Mouse (Mus musculus): ENCODE data around the gene Ntm. TPM values are rescaled to one million over a fixed set of nuclear protein-coding genes. Genes with fewer than 3 reads are reported as not detected.

Ntm gene
- total RNA-seq, 2 experiments from 2014 or later, result 379 to 391 TPM

GRCm38 (mm10) chr9:29727540-29728432, 235.2 kb downstream of the Ntm start:
- intact Hi-C loops (cut with DNase I), result no loop called here
- no peak for DNase-seq (ENCODE audit: extremely low spot score in 1 of 2, low spot score in 2 of 2)

- intact Hi-C loops (cut with DNase I), result no loop called here
- DNase-seq (ENCODE audit: extremely low spot score in 1 of 2, low spot score in 2 of 2), result no peak
Observed at GRCm38 (mm10) chr9:29721461-29721860, 241.5 kb downstream of the Ntm start.

DNA sequence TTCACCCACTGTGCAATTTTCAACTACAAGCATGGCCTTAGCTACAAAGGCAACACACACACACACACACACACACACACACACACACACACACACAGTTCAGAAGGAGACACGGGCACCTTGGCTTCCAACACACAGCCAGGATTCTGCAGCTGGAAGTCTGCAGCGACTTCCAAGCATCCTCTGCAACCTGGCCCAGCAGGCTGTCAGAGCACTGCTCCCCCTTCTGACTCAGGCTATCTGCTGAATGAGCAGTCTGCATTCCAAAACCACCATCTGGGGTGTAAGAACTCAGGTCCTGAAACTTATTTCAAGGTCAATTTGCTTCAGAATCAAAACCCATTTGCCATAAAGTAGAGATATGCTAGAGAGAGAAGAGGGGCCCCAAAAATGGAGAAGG, 246.1 kb downstream of the Ntm start:
- intact Hi-C loops (cut with DNase I), result no loop called here
- no peak for DNase-seq (ENCODE audit: extremely low spot score in 1 of 2, low spot score in 2 of 2)

- no peak for DNase-seq (ENCODE audit: extremely low spot score in 1 of 2, low spot score in 2 of 2)
- intact Hi-C loops (cut with DNase I), result no loop called here
Observed at GRCm38 (mm10) chr9:29698276-29698675, 264.7 kb downstream of the Ntm start.

DNA sequence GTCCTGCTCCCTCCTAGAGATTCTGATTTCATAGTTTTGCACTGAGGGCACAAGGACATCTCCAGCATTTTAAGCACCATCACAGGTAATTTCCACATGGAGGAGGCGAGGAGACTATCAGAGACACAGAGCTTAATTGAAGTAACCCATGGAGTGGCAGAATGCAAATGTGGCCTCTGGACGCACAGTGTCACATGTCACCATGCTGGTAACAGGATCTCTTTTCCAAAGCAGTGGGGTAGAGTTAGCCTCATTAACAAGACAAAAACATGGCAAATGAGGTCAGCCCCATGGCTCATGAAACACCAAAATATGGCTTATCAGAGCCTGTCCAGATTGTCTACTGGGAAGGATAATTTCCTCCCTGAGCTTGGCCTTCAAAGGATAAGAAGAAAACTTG, 268.8 kb downstream of the Ntm start:
- DNase-seq (ENCODE audit: extremely low spot score in 1 of 2, low spot score in 2 of 2), result no peak
- intact Hi-C loops (cut with DNase I), result no loop called here

DNA sequence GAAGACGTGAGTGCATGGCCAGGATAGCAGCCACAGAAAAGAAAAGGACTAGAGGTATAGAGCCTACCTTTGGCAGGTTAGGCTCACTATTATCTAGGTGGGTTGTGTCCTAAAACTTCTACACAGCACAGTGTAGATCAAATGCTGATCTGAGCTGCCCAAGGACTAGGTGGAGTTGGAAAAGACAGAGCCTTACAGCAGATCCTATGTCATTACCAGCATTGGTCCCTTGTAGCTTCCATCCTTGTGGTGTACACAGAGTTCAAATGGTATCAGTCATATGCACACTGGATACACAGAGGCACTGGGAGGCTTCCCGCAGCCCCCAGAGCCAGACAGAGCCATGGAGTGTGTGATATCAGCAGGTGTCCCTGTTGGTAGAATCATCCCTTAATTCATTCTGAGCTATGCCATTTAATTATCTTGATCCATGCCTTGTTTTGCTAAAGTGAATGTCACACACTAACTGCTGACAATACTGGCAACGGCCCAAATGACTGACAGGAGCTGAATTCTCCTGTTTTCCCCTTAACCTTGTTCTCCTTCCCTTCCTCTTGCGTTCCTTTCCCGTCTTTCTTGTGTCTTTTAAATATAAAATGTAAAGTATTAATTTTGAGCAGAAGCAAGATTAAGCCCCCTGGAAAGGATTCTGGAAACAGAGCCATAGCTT, 271.6 kb downstream of the Ntm start:
- DNase-seq (ENCODE audit: extremely low spot score in 1 of 2, low spot score in 2 of 2), result no peak
- intact Hi-C loops (cut with DNase I), result no loop called here

DNA sequence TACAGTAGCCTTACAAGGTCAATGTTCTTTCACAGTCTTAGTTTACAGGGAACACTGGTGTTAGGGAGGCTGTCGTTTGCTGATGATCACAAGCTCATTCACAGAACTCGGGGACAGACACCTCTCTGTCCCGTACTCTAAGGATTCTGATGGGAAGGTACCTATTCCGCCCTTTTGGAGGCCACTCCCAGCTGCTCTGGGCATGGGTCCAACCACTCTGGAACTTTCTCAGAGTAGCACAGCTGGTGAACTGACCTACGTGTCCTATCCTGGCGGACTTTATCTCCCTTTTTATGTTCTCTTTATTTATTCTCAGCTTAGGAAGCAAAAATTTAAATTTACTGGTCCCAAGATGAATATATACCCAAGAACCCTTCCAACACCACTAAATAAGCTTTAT, 280.7 kb downstream of the Ntm start:
- DNase-seq (ENCODE audit: extremely low spot score in 1 of 2, low spot score in 2 of 2), result peak in 1 of 2 experiments; percentile 30
- intact Hi-C loops (cut with DNase I), result no loop called here

GRCm38 (mm10) chr9:29680677-29681076, 282.3 kb downstream of the Ntm start:
- intact Hi-C loops (cut with DNase I), result no loop called here
- DNase-seq (ENCODE audit: extremely low spot score in 1 of 2, low spot score in 2 of 2), result no peak

DNA sequence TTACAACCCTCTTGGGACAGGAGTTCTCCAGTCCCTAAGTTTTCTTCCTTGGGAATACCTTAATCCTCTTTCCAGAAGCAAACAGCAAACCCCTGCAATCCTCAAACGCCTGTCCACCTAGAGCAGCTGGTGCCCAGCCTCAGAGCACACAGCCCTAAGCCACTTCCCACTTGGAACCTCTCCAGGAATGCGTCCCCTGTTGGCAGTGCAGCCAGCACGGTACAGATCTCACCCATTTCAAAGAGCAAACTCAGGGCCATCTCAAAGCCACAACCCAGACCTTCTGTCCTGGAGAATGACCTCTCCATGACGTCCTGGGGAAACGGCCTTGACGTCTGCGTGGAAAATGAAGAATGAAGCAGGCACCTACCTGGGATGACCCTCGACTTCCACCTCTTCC, 289.0 kb downstream of the Ntm start:
- no peak for DNase-seq (ENCODE audit: extremely low spot score in 1 of 2, low spot score in 2 of 2)
- intact Hi-C loops (cut with DNase I), result loop anchor here (10.0 kb wide), 1 partner anchor 121 kb away; no protein-coding TSS in a partner anchor

DNA sequence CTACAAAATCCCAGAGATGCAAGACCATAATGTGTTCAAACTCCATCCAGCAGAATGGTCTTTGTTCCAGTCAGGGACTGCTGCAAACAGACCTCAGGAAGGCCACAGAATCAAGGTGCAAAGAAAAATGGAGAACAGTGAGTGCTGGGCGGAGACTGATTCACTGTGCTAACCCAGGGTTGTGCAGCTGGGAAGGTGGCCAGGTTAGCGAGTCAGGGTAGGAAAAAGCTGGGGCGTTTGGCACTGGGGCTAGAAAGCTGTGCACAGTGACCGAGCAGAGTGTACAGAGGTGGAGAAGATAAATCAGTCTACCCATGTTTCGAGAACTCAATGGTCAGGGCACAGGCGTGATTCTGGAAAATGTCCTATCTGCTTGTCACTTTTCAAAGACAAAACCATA, 291.1 kb downstream of the Ntm start:
- intact Hi-C loops (cut with DNase I), result loop anchor here (10.0 kb wide), 1 partner anchor 123 kb away; no protein-coding TSS in a partner anchor
- no peak for DNase-seq (ENCODE audit: extremely low spot score in 1 of 2, low spot score in 2 of 2)

GRCm38 (mm10) chr9:29663286-29663685, 299.7 kb downstream of the Ntm start:
- intact Hi-C loops (cut with DNase I), result loop anchor here (2.0 to 5.0 kb wide), 2 partner anchors 299 to 760 kb away; partner anchors contain the start of gene Ntm
- DNase-seq (ENCODE audit: extremely low spot score in 1 of 2, low spot score in 2 of 2), result no peak

GRCm38 (mm10) chr9:29661468-29662145, 301.3 kb downstream of the Ntm start:
- peak in 1 of 2 experiments; percentile 59 for DNase-seq (ENCODE audit: extremely low spot score in 1 of 2, low spot score in 2 of 2)
- intact Hi-C loops (cut with DNase I), result loop anchor here (2.0 to 5.0 kb wide), 3 partner anchors 301 to 761 kb away; partner anchors contain the start of gene Ntm

DNA sequence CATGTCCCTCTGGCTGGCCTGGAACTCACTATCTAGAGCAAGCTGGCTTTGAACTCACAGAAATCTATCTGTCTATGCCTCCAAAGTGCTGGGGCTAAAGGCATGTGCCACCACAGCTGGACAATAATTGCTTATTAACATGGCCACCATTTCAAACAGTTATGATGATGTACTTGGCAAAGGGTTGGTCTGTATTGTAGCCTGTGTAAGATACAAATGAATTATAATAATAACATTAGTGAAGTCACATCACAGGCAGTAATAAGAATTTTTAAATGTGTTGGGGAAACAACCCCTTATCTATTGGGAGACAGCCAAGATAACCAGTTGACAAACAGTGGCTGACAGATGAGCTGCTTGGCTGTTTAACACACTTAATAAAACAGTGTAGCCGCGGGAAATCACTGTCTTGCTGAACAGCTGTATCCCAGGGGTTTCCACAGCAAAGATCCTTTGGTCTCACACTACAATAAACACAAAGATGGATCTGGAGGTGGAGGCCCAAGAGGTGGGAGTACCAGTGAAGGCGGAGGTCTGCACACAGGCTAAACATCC, 302.8 kb downstream of the Ntm start:
- DNase-seq (ENCODE audit: extremely low spot score in 1 of 2, low spot score in 2 of 2), result no peak
- intact Hi-C loops (cut with DNase I), result loop anchor here (2.0 to 5.0 kb wide), 2 partner anchors 302 to 605 kb away; partner anchors contain the start of gene Ntm

- intact Hi-C loops (cut with DNase I), result loop anchor here (5.0 kb wide), 1 partner anchor 654 kb away; no protein-coding TSS in a partner anchor
- DNase-seq (ENCODE audit: extremely low spot score in 1 of 2, low spot score in 2 of 2), result no peak
Observed at GRCm38 (mm10) chr9:29657761-29658465, 305.0 kb downstream of the Ntm start.

DNA sequence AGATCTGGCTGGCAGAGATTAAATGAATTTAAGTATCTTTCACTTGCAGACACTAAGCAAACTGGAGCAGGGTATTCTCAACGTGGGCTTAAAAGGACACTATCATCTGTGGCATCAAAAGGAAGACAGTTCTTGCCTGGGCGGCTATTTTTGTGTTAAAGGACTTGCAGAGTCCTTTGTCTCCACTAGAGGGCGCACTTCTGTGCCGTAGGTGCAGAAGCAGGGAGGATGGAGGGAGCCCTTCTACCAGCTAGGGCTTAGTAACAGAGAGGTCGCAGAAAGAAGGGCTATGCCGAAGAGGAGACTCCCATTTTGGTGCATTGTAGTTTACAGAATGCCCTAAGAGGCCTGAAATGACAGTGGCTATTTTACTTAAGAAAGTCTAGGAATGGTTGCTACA, 308.1 kb downstream of the Ntm start:
- intact Hi-C loops (cut with DNase I), result loop anchor here (5.0 kb wide), 2 partner anchors 657 to 1393 kb away; no protein-coding TSS in a partner anchor
- peak in 1 of 2 experiments; percentile 53 for DNase-seq (ENCODE audit: extremely low spot score in 1 of 2, low spot score in 2 of 2)

DNA sequence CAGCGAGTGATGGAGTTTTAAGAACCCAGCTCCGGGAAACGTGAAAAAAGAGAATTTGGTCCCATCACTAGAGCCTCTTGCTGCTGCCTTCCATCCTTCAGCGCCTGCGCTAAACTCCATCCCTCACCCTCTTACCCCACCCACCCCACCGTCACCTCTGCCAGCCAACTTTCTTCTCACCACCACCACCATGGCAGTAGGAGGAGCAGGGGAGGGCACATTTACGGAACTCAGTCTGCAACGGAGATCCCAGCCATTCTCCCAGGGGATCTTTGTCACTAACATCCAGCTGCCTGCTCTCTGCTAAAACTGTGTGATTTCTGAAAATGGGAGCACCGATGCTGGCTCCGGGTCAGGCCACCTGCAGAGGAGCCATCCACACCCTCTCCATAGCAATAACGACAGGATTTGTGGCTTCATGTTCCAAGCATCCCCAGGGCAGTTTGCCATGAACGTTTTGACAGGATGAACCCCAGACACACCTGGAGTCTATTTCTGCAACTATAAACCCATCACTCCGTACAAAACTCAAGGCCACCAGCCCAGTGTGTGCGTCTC, 309.2 kb downstream of the Ntm start:
- intact Hi-C loops (cut with DNase I), result loop anchor here (5.0 kb wide), 1 partner anchor 1391 kb away; no protein-coding TSS in a partner anchor
- DNase-seq (ENCODE audit: extremely low spot score in 1 of 2, low spot score in 2 of 2), result no peak

DNA sequence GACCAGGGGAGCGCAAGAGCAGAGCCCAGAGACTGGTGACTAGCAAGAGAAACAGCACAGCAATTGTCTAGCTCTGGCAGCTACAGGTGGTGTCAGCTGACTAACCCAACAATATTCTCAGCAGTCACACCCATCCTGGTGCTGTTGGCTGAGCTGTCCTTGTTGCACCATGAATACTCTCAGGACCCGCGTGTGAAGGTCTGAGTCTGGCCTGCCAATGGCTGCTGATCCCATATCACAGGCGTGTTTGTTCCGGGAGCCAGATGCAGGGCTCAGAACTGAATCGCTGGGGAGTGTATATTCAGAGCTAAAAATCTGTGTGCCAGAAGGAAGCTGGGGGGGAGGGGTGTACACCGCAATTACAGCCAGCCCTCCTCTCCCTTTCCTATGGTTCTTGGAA, 310.1 kb downstream of the Ntm start:
- DNase-seq (ENCODE audit: extremely low spot score in 1 of 2, low spot score in 2 of 2), result no peak
- intact Hi-C loops (cut with DNase I), result loop anchor here (5.0 kb wide), 1 partner anchor 1391 kb away; no protein-coding TSS in a partner anchor

DNA sequence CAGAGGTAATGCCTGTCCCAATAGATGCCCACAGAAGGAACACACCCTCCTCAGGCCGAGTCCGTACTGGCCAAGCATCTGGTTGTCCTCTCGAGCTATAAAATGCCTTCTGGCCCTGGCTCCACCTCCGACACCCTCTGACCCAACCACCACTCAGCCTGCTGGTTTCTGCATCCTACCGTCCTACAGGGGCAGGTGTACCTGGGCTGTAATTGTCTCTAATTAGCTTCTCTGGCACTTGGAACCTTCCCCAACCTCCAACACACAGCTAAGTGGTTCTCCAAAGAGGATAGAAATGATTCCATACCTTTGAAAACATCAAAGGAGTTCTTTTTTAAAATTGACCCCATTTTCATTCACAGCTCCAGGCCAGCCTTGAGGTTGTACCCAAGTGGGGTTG, 311.1 kb downstream of the Ntm start:
- intact Hi-C loops (cut with DNase I), result loop anchor here (5.0 kb wide), 1 partner anchor 1390 kb away; no protein-coding TSS in a partner anchor
- no peak for DNase-seq (ENCODE audit: extremely low spot score in 1 of 2, low spot score in 2 of 2)
